In genomic region chr1:40021617-40022016, GRCm38 (mm10) we compare ENCODE assay signal across 19 mouse cellular contexts. TPM values are rescaled to one million over a fixed set of nuclear protein-coding genes. Genes with fewer than 3 reads are reported as not detected.
DNase-seq lines count a peak whose midpoint lies in the region; ATAC-seq lines count a peak whose summit lies in the region.
"Had no signal": no experiment of that assay in that cellular context is flagged by ENCODE, and none has a peak within 500 bp of the region (broad histone marks: within the 10 kb centered on the region; RNA-seq: fewer than 3 reads in every experiment).

No protein-coding gene starts in this region.

- no peak overlapping the region for H3K4me3 ChIP-seq in forebrain, embryonic 11.5 days (ENCODE audit: low read depth, low read length)
- H3K4me3 ChIP-seq: embryonic facial prominence, embryonic 10.5 days; embryonic facial prominence, embryonic 12.5 days; forebrain, embryonic 12.5 days had no signal

- no peak for ATAC-seq in forebrain, embryonic 11.5 days (replicated peaks; ENCODE audit: low FRiP score)
- ATAC-seq: forebrain, embryonic 14.5 days; forebrain, embryonic 16.5 days had no signal

- no peak overlapping the region for H3K4me2 ChIP-seq in forebrain, embryonic 11.5 days (ENCODE audit: low read depth, low read length, severe bottlenecking)
- H3K4me2 ChIP-seq: embryonic facial prominence, embryonic 12.5 days; forebrain, embryonic 12.5 days had no signal

- peaks cover 34% of the 10 kb centered on the region for H3K36me3 ChIP-seq in forebrain, embryonic 11.5 days (ENCODE audit: control insufficient read depth, insufficient read depth, low read length)

- peak; percentile 19 for DNase-seq in heart, adult 11 months
- no peak for DNase-seq in heart, postnatal 14 days
- peak; percentile 80 for DNase-seq in brain, adult 2 months (ENCODE audit: low read depth, low spot score)
- DNase-seq in telencephalon, adult 2 months (ENCODE audit: low read depth, low spot score), result peak; percentile 72
- no peak for DNase-seq in forebrain, embryonic 11.5 days (ENCODE audit: low spot score)
- DNase-seq: adrenal gland, adult 2 months; adrenal gland, postnatal 10 days; adrenal gland, postnatal 25 days; cerebellum, adult 11-12 months; cerebellum, adult 2 months; cerebellum, adult 9-10 months; cerebellum, postnatal 10 days; cerebellum, postnatal 25 days had no signal

- no peaks in the 10 kb centered on the region for H3K27me3 ChIP-seq in forebrain, embryonic 11.5 days (ENCODE audit: control insufficient read depth, insufficient read depth, low read length)
- H3K27me3 ChIP-seq: embryonic facial prominence, embryonic 12.5 days; forebrain, embryonic 12.5 days had no signal

- H3K9ac ChIP-seq in forebrain, embryonic 11.5 days (ENCODE audit: low read length), result no peak overlapping the region
- H3K9ac ChIP-seq: embryonic facial prominence, embryonic 12.5 days; forebrain, embryonic 12.5 days had no signal

- intact Hi-C loops in heart, postnatal 14 days (cut with DNase I), result loop anchor here (10.0 kb wide), 1 partner anchor 353 kb away; no protein-coding TSS in a partner anchor

- H3K27ac ChIP-seq in forebrain, embryonic 11.5 days (ENCODE audit: low read depth, low read length), result no peak overlapping the region
- H3K27ac ChIP-seq: embryonic facial prominence, embryonic 10.5 days; embryonic facial prominence, embryonic 12.5 days; forebrain, embryonic 12.5 days had no signal

- no peaks in the 10 kb centered on the region for H3K4me1 ChIP-seq in forebrain, embryonic 11.5 days (replicated peaks; ENCODE audit: control insufficient read depth, insufficient read depth, low read length)
- H3K4me1 ChIP-seq: embryonic facial prominence, embryonic 10.5 days; embryonic facial prominence, embryonic 12.5 days; forebrain, embryonic 12.5 days had no signal

- H3K9me3 ChIP-seq in forebrain, embryonic 11.5 days (ENCODE audit: control insufficient read depth, low read length), result no peaks in the 10 kb centered on the region
- H3K9me3 ChIP-seq: embryonic facial prominence, embryonic 10.5 days; embryonic facial prominence, embryonic 12.5 days; forebrain, embryonic 12.5 days had no signal

- WGBS in forebrain, embryonic 11.5 days, result 97% methylated on average over 4 of the region's 4 CpGs

RNA-seq across cellular contexts. Expression of gene Il1r2, which starts 52.3 kb away (rescaled TPM):
- under 1 TPM; 0.39 to 0.45 TPM for total RNA-seq in heart, postnatal 14 days (2021)
- polyA plus RNA-seq in forebrain, embryonic 11.5 days (2014; fragmentation: Nextera tagmentation; extraction: Ambion mirVana), result 0.25 and 0.48 TPM in 2 replicates
- total RNA-seq: adrenal gland, postnatal 25 days; MEL had no signal
- polyA plus RNA-seq: adrenal gland, adult 2 months had no signal

Comparison
In these comparisons a context has a peak if more than half of its experiments do, and no peak if none do; other contexts are left out.
1. DNase-seq: peak in heart, adult 11 months (single experiment), brain, adult 2 months (single experiment) and telencephalon, adult 2 months (single experiment); none in heart, postnatal 14 days (0 of 2) and forebrain, embryonic 11.5 days (single experiment).